9 mouse cellular contexts compared by ENCODE assay signal in the genomic region with DNA sequence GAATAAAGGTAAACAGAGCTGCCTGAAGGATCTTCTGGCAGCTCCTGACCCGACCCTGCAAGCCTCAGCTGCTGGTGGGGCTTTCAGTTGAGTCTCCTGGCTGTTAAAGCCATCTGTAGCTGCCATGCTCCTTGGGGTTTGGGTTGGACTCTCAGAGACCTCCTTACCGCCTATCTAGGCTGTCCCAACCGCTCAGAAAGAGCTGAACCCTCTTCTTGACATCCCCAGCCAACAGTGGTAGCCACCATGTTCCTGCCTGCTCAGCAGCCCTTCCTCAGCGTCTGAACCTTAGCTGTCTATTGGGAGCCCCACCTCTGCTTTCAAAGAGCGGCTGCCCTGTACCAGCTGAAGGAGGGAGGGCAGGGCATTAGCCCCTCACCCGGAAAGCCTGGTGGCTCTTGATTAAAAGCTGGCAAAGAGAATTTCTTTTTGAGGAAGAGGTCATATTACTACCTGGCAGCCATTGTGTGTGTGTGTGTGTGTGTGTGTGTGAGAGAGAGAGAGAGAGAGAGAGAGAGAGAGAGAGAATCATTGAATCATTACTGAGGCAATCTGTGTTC. TPM values are rescaled to one million over a fixed set of nuclear protein-coding genes. Genes with fewer than 3 reads are reported as not detected.
DNase-seq lines count a peak whose midpoint lies in the region; ATAC-seq and TF ChIP-seq lines count a peak whose summit lies in the region.
"Had no signal": no experiment of that assay in that cellular context is flagged by ENCODE, and none has a peak within 500 bp of the region (broad histone marks: within the 10 kb centered on the region; RNA-seq: fewer than 3 reads in every experiment).

No protein-coding gene starts in this region.

- no peaks in the 10 kb centered on the region for H3K27me3 ChIP-seq in kidney, adult 2 months (replicated peaks; ENCODE audit: control insufficient read depth, insufficient read depth, low read length)
- no peaks in the 10 kb centered on the region; the same call in 1 of the 2 replicates for H3K27me3 ChIP-seq in heart, embryonic 16.5 days (ENCODE audit: control insufficient read depth, insufficient read depth, low read length)

- H3K36me3 ChIP-seq in kidney, adult 2 months (ENCODE audit: control insufficient read depth, insufficient read depth, low read length) = no peaks in the 10 kb centered on the region
- H3K36me3 ChIP-seq in heart, embryonic 16.5 days (ENCODE audit: control insufficient read depth, insufficient read depth) = no peaks in the 10 kb centered on the region
- H3K36me3 ChIP-seq in macrophage (ENCODE audit: inconsistent target) = no peaks in the 10 kb centered on the region

- no peak for TF ChIP-seq CTCF in kidney, adult 2 months (conservative IDR thresholded peaks at IDR 0.05; ENCODE audit: insufficient read depth, insufficient read length, low read depth, low read length)

- no peaks in the 10 kb centered on the region for H3K9me3 ChIP-seq in heart, embryonic 16.5 days (replicated peaks; ENCODE audit: control insufficient read depth, low read length)

- no peak for TF ChIP-seq POLR2A in kidney, adult 2 months (IDR thresholded peaks at IDR 0.05; ENCODE audit: low read depth, low read length)

- peaks cover 2% of the 10 kb centered on the region; the same call in 1 of the 2 replicates for H3K4me1 ChIP-seq in kidney, adult 2 months (ENCODE audit: control insufficient read depth, insufficient read depth, low read length)
- H3K4me1 ChIP-seq in heart, embryonic 16.5 days (ENCODE audit: control insufficient read depth, insufficient read depth, low read length) = peaks cover 32% of the 10 kb centered on the region

- no peak for DNase-seq in kidney, adult 2 months
- DNase-seq in kidney, adult 11 months = no peak
- peak; percentile 74 for DNase-seq in MEL-GATA-1-ER (ENCODE audit: extremely low read depth, low read depth)
- DNase-seq in B cell, adult 2 months = no peak
- no peak for DNase-seq in left cerebral cortex, adult 9 months (ENCODE audit: low spot score in 2 of 2)
- DNase-seq: cerebellum, adult 11 months had no signal

- 54% methylated on average over 6 of the region's 6 CpGs for WGBS in kidney, adult 2 months
- 31% methylated on average over 6 of the region's 6 CpGs for WGBS in heart, embryonic 16.5 days
- WGBS in macrophage (ENCODE audit: missing documents) = 9% methylated on average over 6 of the region's 6 CpGs

- no peak overlapping the region for H3K9ac ChIP-seq in heart, embryonic 16.5 days (ENCODE audit: low read length)
- H3K9ac ChIP-seq: liver, embryonic 14.5 days had no signal

- no peaks in the 10 kb centered on the region for H3K79me2 ChIP-seq in macrophage (ENCODE audit: inconsistent target)

- peak overlapping the region; percentile 28; the same call in 1 of the 2 replicates for H3K4me2 ChIP-seq in heart, embryonic 16.5 days (ENCODE audit: low read depth, low read length)

- no peak for ATAC-seq in heart, embryonic 16.5 days (replicated peaks; ENCODE audit: extremely low read depth, insufficient read depth, low FRiP score)

- no peak overlapping the region for H3K4me3 ChIP-seq in kidney, adult 2 months (ENCODE audit: insufficient read depth, low read depth, low read length)
- no peak overlapping the region for H3K4me3 ChIP-seq in heart, embryonic 16.5 days (ENCODE audit: low read length)
- no peak overlapping the region for H3K4me3 ChIP-seq in macrophage (ENCODE audit: inconsistent target)

- H3K27ac ChIP-seq in kidney, adult 2 months (ENCODE audit: insufficient read depth, low read depth, low read length) = peak overlapping the region; percentile 48
- peak overlapping the region; percentile 74 for H3K27ac ChIP-seq in heart, embryonic 16.5 days (ENCODE audit: low read length)
- H3K27ac ChIP-seq in macrophage = peak overlapping the region; percentile 79
- H3K27ac ChIP-seq: liver, embryonic 14.5 days had no signal

RNA-seq across cellular contexts. Expression of gene Atp2a3, which starts 14.3 kb away (rescaled TPM):
- 24.3 and 28.7 TPM in 2 replicates for polyA plus RNA-seq in kidney, adult 2 months (2012; rRNA removed)
- 9.0 and 14.9 TPM in 2 replicates for polyA plus RNA-seq in heart, embryonic 16.5 days (2015; fragmentation: Nextera tagmentation; extraction: Ambion mirVana)
- total RNA-seq in macrophage (2018; cell fraction: chromatin; rRNA removed) = 10 to 100 TPM in 12 of 26 experiments, 1 to 10 TPM in 14; 1.8 to 23.6 (median 9.8) TPM
- 10 to 100 TPM in 12 of 26 experiments, 1 to 10 TPM in 14; 1.8 to 22.6 (median 8.3) TPM for total RNA-seq in macrophage (2018; cell fraction: cytosol; rRNA removed)
- total RNA-seq in macrophage (2018; cell fraction: nucleus; rRNA removed) = 10 to 100 TPM in 18 of 26 experiments, 1 to 10 TPM in 8; 4.8 to 27.7 (median 15.6) TPM
- polyA plus RNA-seq in macrophage (2018) = 5.0 to 11.9 TPM (median 5.1 TPM) in 3 replicates

RNA-seq across cellular contexts. Expression of gene P2rx1, which starts 52.3 kb away (rescaled TPM):
- 4.8 and 6.3 TPM in 2 replicates for polyA plus RNA-seq in kidney, adult 2 months (2012; rRNA removed)
- 3.0 and 5.6 TPM in 2 replicates for polyA plus RNA-seq in heart, embryonic 16.5 days (2015; fragmentation: Nextera tagmentation; extraction: Ambion mirVana)
- 1 to 10 TPM in 6 of 26 experiments, under 1 TPM in 17, not detected in 3; 0.29 to 2.1 (median 0.66) TPM for total RNA-seq in macrophage (2018; cell fraction: chromatin; rRNA removed)
- total RNA-seq in macrophage (2018; cell fraction: cytosol; rRNA removed) = 1 to 10 TPM in 3 of 26 experiments, under 1 TPM in 23; 0.23 to 1.3 (median 0.75) TPM
- total RNA-seq in macrophage (2018; cell fraction: nucleus; rRNA removed) = 1 to 10 TPM in 18 of 26 experiments, under 1 TPM in 7, not detected in 1; 0.29 to 1.9 (median 1.2) TPM
- polyA plus RNA-seq in macrophage (2018) = 0.12 to 0.80 TPM (median 0.33 TPM) in 3 replicates
